Mouse (Mus musculus) natural killer cell, adult 2 months (primary cell): ENCODE results near the gene Ctcfl.
A peak's percentile ranks its signal among the peaks of the same experiment; 100 is the strongest.

Experiments used
- DNase-seq, 2 experiments: peaks; one replicate each; pipeline ENCODE4 v3.0.0; 2022; ENCODE audit warnings: low spot score in 2 of 2

Ctcfl gene

DNA sequence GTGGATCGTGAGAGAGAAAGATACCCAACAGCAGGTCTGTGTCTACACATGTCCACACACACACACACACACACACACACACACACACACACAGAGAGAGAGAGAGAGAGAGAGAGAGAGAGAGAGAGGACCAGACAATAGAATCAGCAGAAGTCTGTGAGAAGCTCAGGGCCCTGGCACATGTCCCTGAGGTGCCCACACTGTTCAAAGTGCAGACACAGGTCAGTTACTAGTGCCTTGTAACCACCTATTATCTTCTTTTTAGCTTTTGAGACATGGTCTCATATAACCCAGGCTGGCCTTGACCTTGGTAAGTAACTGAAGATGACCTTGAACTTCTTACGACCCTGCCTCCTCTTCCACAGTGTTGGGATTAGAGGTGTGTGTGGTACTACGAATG lies 70.1 kb downstream of the Ctcfl start:
- no peak for DNase-seq

DNA sequence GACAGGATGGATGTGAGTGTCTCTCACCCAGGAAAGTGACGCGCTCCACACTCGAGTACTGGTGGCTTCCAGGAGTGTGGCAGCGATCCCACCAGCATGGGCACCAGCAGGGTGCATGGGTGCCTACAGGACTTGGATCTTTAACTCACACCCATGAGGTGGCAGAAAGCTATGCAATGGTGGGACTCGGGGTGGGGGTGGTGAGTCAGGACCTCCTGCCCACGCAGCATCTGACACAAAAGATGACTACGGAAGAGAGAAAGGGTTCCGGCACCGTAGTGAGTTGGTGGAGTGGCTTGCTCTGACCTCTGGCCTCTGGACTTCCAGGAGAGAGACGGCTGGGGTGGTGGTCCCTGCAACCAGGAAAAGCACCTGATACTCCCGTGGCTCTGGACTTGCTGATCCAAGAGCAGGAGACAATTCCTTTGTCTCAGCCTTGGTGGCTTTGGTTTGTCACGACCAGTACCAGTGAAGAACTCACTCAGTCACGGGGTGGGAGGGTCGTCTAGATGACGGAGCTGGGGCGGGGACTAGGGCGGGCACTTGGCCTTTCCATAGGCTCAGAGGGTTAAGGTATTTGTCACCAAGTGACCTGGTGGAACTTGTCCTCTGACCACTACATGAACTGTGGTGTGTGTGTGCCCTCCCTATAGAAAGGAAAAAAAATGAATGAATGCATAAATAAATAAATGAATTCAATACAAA lies 71.1 kb downstream of the Ctcfl start:
- DNase-seq: no peak

DNA sequence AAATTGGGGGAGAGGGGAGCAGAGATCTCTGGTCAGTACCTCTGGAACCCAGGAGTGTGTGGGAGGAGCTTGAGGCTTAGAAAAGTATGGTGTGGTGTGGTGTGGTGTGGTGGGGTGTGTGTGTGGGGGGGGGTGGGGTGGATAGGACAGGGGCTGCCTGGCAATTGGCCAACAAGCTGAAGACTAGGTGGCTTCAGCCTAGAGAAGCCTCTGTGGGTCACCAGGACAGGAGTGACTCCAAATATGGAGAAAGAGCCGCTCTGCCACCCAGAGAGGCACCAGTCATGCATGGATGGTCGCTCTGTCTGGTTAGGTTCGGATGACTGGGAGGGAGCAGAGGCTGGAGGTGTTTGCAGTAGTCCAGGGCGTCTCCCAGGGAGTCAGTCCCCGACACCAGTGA lies 71.9 kb downstream of the Ctcfl start:
- no peak for DNase-seq

DNA sequence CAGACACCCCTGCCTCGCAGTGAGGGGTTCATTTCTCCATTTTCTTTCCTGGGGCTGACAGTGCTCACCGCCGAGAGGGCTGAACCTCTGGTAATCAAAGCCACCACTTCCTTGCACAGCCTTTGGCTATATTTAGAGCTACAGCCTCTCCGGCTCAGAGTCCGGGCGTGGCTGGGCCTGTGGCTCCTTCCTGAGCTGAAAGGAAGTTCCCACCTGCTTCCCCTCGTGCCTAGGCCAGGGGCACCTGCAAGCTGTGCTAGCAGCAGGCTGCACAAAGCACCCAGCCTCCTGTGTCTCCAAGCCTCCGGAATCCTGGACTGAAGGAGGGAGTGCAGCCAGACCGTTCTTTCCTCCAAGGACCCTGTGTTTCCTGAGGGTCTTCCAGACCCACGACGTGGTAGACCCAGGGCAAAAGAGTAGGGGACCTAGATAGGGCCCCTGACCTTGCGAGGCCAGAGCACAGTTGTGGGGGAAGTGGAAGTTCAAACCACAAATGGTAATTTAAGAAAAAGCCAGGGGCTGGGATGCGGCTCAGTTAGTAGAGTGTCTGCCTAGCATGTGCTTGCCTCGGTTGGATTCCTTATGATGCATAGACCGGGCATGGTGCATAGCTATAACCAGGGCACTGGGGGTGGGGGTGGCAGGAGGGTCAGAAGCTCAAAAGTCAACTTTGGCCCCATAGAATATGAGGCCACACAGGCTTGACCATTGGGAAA lies 72.6 kb downstream of the Ctcfl start:
- peak in 1 of 2 experiments; percentile 65 for DNase-seq

DNA sequence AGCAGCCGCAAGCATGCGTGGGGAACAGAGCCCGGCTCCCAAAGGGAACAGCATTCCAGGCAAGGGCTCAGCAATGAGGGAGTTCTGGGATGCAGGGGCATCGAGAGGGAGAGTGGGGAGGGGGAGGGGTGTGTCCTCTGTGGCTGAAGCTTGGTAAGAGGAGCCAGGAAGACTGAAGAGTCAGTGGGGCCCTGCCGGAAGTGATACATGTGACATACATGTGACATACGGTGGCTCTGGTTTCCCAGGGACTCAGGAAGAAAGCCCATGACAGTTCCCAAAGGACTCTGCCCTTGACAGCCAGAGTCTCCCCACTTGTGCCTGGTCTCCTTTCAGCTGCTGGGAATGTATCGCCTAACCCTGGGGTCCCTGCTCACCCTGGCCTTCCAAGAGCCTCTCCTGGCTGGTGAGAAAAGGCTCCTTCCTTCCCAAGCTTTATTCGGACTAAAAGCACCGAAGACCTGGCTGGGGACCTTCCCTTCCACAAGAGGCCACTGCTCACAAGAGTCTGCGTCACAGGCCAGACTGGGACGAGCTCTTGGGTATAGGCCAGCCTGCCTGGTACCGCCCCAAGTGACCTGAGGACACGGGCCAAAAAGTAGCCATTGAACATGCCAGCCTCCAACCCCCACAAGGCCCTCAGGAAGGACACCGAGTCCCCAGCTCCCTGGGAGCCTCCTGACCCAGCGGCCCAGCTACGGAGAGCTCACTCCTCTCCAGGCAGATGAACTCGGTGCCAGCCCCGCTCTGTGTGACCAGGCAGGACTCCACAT lies 74.9 kb downstream of the Ctcfl start:
- DNase-seq: no peak
